Mouse (Mus musculus): ENCODE data around the gene Zfp990. TPM values are rescaled to one million over a fixed set of nuclear protein-coding genes. Genes with fewer than 3 reads are reported as not detected.
A peak's percentile ranks its signal among the peaks of the same experiment; 100 is the strongest.
"Not testable (repeated sequence)": the region's sequence is repeated elsewhere in the genome, so short reads cannot be mapped to it uniquely, and the experiment has no call there.

The Zfp990 gene
- polyA plus RNA-seq, 1 experiment from 2014 or later: 0.16 TPM

DNA sequence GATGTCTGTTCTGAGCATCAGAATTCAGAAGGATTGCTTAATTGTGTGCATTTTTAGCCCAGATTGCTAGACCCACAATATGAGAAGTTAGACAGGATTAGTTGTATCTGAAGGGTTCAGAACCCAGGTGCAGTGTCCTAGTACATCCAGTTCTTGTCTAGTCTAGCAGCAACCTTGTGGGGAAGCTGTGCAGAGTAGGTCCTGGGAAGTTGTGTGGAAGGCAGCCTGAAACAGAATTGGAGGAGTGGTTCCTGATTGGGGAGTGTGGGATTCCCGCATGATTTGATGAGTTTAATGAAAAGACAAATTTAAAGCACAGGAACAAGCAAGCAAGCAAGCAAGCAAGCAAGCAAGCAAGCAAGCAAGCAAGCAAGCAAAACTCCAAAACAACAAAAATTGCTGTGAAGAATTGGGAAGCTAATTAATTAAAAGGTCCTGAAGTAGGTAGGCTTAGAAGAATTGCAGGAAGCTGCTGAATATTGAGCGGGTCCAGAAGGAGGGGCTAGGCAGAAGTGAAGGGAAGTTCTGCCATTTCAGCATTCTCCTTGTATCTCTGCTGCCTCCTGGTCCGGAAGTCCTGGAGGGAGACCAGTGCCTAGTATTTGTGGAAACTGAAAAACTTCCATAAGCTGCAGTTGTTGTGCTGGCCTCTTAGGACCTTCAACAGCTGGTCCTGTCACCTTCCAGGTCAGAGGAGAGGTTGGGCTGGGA, 53.7 kb downstream of the Zfp990 start:
- H3K4me3 ChIP-seq (ENCODE audit: low read depth, low read length): no peak overlapping the region
- ATAC-seq (replicated peaks; ENCODE audit: insufficient number of reproducible peaks, low FRiP score, low TSS enrichment): no peak
- H3K36me3 ChIP-seq (ENCODE audit: control insufficient read depth, insufficient read depth, low read length): no peaks in the 10 kb centered on the region
- no peak overlapping the region for H3K9ac ChIP-seq (ENCODE audit: low read depth, low read length)
- H3K27me3 ChIP-seq (ENCODE audit: control insufficient read depth, insufficient read depth, low read length): no peaks in the 10 kb centered on the region
- H3K9me3 ChIP-seq (replicated peaks; ENCODE audit: control insufficient read depth, low read length): peaks cover 16% of the 10 kb centered on the region
- H3K27ac ChIP-seq (ENCODE audit: low read depth, low read length): no peak overlapping the region
- H3K4me2 ChIP-seq: no peak overlapping the region
- H3K4me1 ChIP-seq (ENCODE audit: control insufficient read depth, insufficient read depth, low read length): no peaks in the 10 kb centered on the region
- WGBS (ENCODE audit: insufficient replicate concordance): 64% methylated on average over 3 of the region's 3 CpGs

DNA sequence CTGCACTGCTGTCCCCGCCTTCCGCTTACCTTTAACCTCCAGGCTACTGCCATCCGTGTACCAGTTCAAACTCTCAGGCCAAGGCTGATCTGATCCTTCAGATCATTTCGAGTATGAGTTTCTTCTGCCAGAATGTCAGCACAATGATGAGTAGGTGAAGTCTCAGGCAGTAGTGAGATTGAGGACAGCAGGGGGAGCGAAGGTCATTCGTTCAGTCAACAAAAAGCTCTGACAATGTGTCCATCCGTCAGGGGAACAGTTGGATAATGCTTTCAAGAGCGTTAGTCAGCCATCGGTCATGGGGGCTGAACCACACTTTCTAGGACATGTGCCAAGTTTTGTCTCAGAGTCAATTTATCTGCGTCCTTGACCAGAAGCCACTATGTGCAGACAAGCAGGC, 59.9 kb downstream of the Zfp990 start:
- peaks cover 13% of the 10 kb centered on the region for H3K9me3 ChIP-seq (replicated peaks; ENCODE audit: control insufficient read depth, low read length)
- not testable (repeated sequence) for H3K36me3 ChIP-seq (ENCODE audit: control insufficient read depth, insufficient read depth, low read length); H3K4me2 ChIP-seq; H3K4me1 ChIP-seq (ENCODE audit: control insufficient read depth, insufficient read depth, low read length); ATAC-seq (replicated peaks; ENCODE audit: insufficient number of reproducible peaks, low FRiP score, low TSS enrichment); H3K9ac ChIP-seq (ENCODE audit: low read depth, low read length); H3K27ac ChIP-seq (ENCODE audit: low read depth, low read length); H3K4me3 ChIP-seq (ENCODE audit: low read depth, low read length); H3K27me3 ChIP-seq (ENCODE audit: control insufficient read depth, insufficient read depth, low read length)
- 74% methylated on average over 6 of the region's 10 CpGs for WGBS (ENCODE audit: insufficient replicate concordance)

DNA sequence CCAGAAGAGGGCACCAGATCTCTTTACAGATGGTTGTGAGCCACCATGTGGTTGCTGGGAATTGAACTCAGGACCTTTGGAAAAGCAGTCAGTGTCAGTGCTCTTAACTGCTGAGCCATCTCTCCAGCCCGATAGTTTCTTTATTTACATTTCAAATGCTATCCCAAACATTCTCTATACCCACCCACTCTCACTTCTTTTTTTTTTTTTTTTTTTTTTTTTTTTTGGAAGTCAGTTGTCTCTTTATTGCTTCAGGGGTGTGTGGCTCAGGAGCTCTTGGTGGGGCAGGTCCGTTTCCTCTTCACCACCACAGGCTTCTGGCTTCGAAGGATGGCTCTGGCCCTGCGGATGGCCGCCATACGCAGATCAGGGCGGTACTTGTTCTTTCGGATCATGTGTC, 66.1 kb downstream of the Zfp990 start:
- 85% methylated on average over 8 of the region's 8 CpGs for WGBS (ENCODE audit: insufficient replicate concordance)
- not testable (repeated sequence) for H3K27ac ChIP-seq (ENCODE audit: low read depth, low read length); ATAC-seq (replicated peaks; ENCODE audit: insufficient number of reproducible peaks, low FRiP score, low TSS enrichment); H3K27me3 ChIP-seq (ENCODE audit: control insufficient read depth, insufficient read depth, low read length); H3K4me1 ChIP-seq (ENCODE audit: control insufficient read depth, insufficient read depth, low read length); H3K4me2 ChIP-seq; H3K36me3 ChIP-seq (ENCODE audit: control insufficient read depth, insufficient read depth, low read length); H3K4me3 ChIP-seq (ENCODE audit: low read depth, low read length); H3K9ac ChIP-seq (ENCODE audit: low read depth, low read length)
- H3K9me3 ChIP-seq (replicated peaks; ENCODE audit: control insufficient read depth, low read length): peaks cover 10% of the 10 kb centered on the region

DNA sequence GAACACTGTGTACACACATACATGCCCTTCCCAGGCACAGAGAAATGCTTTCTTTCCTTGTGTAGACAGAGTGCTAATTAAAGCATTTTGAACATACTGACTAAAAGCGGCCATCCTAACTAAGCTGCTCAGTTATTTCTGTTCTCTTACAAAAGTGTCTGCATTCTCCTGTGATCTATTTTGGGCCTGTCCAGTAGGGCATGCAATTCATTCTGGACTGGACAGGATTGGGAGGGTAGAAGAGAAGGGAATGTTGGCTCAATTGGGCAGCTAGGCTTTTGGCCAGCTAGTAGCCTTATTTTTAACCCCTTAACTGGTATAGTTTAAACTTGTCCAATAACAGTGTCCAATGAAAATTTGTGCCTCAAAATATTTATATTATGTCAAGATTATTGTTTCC, 69.8 kb downstream of the Zfp990 start:
- H3K9ac ChIP-seq (ENCODE audit: low read depth, low read length); ATAC-seq (replicated peaks; ENCODE audit: insufficient number of reproducible peaks, low FRiP score, low TSS enrichment); H3K9me3 ChIP-seq (replicated peaks; ENCODE audit: control insufficient read depth, low read length); H3K27ac ChIP-seq (ENCODE audit: low read depth, low read length); H3K4me3 ChIP-seq (ENCODE audit: low read depth, low read length); H3K27me3 ChIP-seq (ENCODE audit: control insufficient read depth, insufficient read depth, low read length); H3K36me3 ChIP-seq (ENCODE audit: control insufficient read depth, insufficient read depth, low read length); H3K4me2 ChIP-seq; H3K4me1 ChIP-seq (ENCODE audit: control insufficient read depth, insufficient read depth, low read length): not testable (repeated sequence)
- 60% methylated on average over 1 of the region's 1 CpGs for WGBS (ENCODE audit: insufficient replicate concordance)

DNA sequence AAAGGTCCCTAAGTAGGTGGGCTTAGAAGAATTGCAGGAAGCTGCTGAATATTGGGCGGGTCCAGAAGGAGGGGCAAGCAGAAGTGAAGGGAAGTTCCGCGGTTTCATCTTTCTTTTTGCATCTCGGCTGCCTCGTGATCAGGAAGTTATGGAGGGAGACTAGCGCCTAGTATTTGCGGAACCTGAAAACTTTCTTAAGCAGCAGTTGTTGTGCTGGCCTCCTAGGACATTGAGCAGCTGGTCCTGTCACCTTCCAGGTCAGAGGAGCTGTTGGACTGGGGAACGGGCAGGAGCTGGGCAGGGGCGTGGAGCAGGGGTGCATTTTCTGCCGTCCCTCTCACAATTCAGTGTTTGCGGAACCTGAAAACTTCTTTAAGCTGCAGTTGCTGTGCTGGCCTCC, 74.5 kb downstream of the Zfp990 start, which contains the start of gene Gm13212:
TSS of gene Gm13212 (plus strand) at position 89 of the 400 bp plus-strand sequence.
- Histone ChIP-seq H3K4me3 (ENCODE audit: low read depth, low read length) (peak within 1 kb of the TSS; percentile 41), H3K4me2 (peak within 1 kb of the TSS; percentile 50)
- not testable (repeated sequence) for H3K27ac ChIP-seq (ENCODE audit: low read depth, low read length); H3K4me1 ChIP-seq (ENCODE audit: control insufficient read depth, insufficient read depth, low read length); H3K36me3 ChIP-seq (ENCODE audit: control insufficient read depth, insufficient read depth, low read length); H3K9me3 ChIP-seq (replicated peaks; ENCODE audit: control insufficient read depth, low read length); H3K27me3 ChIP-seq (ENCODE audit: control insufficient read depth, insufficient read depth, low read length); H3K9ac ChIP-seq (ENCODE audit: low read depth, low read length)
- ATAC-seq (replicated peaks; ENCODE audit: insufficient number of reproducible peaks, low FRiP score, low TSS enrichment): peak; percentile 33; the same call in 1 of the 2 replicates
- 12% methylated on average over 11 of the region's 11 CpGs for WGBS (ENCODE audit: insufficient replicate concordance)

DNA sequence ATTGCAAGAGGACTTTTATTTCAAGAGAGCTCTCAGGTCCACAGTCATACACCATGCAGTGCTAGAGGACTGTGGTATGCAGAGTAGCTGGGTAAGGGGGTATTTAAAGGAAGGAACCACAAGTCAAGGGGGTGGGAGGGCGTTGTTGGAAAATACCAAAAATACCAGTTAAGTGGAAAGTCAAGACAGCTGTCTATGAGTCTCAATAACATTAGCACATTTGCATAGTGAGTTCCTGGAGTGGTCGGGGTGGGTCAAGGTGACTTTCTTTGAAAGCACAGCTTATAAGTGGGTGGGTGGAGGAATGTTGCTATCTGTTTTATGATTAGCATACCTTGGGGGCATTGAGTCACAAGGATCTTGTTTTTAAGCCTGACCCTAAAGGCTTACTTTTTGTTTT, 75.5 kb downstream of the Zfp990 start:
- not testable (repeated sequence) for H3K27me3 ChIP-seq (ENCODE audit: control insufficient read depth, insufficient read depth, low read length); H3K4me3 ChIP-seq (ENCODE audit: low read depth, low read length); ATAC-seq (replicated peaks; ENCODE audit: insufficient number of reproducible peaks, low FRiP score, low TSS enrichment); H3K36me3 ChIP-seq (ENCODE audit: control insufficient read depth, insufficient read depth, low read length); H3K9me3 ChIP-seq (replicated peaks; ENCODE audit: control insufficient read depth, low read length); H3K4me1 ChIP-seq (ENCODE audit: control insufficient read depth, insufficient read depth, low read length); H3K9ac ChIP-seq (ENCODE audit: low read depth, low read length); H3K27ac ChIP-seq (ENCODE audit: low read depth, low read length)
- peak overlapping the region; percentile 50; the same call in 1 of the 2 replicates for H3K4me2 ChIP-seq
- 55% methylated on average over 2 of the region's 2 CpGs for WGBS (ENCODE audit: insufficient replicate concordance)

Other genes starting within 250 kb of the Zfp990 start
- gene Tnfrsf8, start 195.6 kb upstream of the Zfp990 start, polyA plus RNA-seq (2014; fragmentation: Nextera tagmentation; extraction: Ambion mirVana): 0.04 and 0.08 TPM in 2 replicates
- 3.7 and 5.2 TPM in 2 replicates for gene Gm13212, start 74.4 kb downstream of the Zfp990 start, polyA plus RNA-seq (2014; fragmentation: Nextera tagmentation; extraction: Ambion mirVana)
- gene Zfp980, start 159.9 kb downstream of the Zfp990 start, polyA plus RNA-seq (2014; fragmentation: Nextera tagmentation; extraction: Ambion mirVana): not detected in 2 replicates